Mouse (Mus musculus) ovary, adult 18-20 months (tissue): Measurements from ENCODE around the gene Gm266.
"Not testable (repeated sequence)": the region's sequence is repeated elsewhere in the genome, so short reads cannot be mapped to it uniquely, and the experiment has no call there.

Source experiments
- DNase-seq: peaks from one replicate; pipeline ENCODE4 v3.0.0; 2022; ENCODE audit warnings: low spot score, mixed read lengths

The Gm266 gene

DNA sequence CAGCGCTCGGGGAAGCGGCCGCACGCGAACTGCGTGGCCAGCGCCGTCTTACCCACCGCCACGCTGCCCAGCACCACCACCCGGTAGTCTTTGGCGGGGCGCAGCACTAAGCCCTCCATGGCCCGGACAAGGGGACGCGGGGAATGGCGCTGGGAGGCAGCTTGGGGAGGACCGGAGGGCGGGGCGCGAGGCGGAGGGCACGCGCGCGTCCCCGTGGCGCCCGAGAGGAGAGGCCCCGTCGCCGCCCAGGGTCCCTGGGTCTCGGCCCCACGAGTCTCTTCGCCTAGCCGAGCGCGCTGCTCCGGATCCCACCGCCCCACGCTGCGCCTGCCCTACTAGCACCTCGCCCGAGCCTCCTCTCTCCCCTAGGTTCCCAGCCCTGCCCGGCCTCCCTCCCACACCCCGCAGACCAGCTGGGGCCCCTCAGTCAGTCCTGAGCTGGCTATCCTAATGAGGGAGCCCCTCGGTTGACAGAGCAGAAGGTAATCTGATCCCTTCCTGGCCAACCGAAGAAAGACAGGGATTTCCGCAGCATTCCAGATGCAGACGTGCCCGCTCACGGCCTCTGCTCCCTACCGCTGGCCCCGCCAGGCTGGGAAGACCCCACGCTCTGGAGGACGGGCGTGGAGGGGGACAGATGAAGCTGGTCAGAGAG, at the start of gene Gm266:
TSS of gene Gm266 (minus strand) at position 172 of the 655 bp plus-strand sequence.
- DNase-seq: no peak

DNA sequence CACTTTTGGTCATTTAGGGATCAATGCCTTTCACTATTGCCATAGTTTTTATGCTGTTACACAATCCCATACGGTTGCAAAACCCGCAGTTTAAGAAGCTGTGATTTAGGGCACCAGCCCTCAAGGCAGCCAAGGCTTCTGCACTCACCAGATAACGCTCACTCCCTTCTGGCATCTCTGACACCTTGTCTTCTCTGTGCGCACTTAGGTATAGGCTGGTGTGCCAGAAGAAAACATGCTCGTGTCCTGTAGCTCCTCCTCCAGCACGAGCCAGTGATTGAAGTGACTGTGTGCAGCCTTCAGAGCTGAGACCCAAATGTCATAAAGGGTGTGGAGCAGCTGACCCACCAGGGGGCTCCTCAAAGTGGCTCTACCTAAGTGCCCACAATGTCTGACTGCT, 49.7 kb upstream of the Gm266 start:
- DNase-seq: no peak

- no peak for DNase-seq
Observed at GRCm38 (mm10) chr12:111533096-111533794, 47.6 kb upstream of the Gm266 start.

DNA sequence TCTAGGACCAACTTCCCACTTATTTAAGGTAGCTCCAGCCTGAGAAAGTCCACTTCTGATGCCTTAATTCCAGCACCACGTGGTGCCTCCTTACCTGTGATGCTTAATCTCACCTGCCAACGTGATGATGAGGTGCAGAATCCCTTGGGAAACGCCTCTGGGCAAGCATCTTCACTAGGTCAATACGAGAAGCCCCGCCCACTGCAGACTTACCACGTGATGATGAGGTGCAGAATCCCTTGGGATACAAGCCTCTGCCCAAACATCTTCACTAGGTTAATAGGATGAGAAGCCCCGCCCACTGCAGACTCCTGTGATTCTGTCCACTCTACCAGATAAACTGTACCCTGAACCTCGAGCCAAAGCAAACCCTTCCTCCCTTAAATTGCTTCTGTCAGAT, 43.6 kb upstream of the Gm266 start:
- no peak for DNase-seq

DNA sequence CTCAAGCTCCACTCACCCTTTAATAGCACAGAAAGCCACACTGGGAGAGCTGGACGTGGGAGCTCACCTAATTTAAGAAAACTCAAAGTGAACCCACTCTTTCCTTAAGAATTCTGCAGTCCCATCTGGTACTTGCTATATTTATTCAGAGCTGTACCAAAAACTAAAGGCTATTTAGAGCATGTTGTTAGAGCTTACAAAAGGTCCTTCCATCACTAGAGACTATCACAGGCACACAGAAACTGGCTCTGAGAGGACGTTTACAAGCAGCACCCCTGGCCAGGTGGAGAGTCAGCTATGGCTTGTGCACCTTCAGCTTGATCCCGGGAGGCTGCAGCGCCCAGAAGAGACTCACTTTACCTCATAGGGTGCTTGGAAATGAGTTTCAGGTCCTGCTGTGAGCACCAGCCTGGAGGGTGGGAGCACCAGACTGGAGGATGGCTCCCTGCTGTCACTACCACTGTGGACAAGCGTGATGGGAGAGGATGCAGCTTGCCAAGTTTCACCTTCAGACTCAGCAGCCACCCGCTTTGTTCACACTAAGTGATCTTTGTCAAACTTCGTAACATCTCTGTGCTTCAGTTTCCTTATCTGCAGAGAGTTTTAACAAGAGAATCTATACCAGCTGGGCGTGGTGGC, 42.1 kb upstream of the Gm266 start:
- DNase-seq: no peak

DNA sequence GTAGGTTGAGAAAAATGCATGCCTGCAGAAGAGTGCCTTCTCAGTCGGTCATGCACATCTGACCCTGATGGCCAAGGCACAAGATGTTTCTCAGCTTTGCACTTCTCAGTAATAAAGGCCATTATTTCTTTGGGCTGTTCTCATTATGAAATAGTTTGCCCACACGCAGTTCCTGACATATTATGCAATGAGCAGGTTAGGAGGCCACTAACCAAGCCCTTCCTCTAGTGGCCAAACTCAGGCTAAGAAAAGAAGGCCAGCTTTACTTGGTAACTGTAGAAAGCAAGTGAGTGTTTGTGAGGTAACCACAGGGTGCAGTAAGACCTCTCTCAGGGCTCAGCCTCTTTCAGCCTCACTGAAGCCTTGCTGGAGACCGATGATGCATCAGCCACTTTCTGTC, 39.3 kb upstream of the Gm266 start:
- no peak for DNase-seq

DNA sequence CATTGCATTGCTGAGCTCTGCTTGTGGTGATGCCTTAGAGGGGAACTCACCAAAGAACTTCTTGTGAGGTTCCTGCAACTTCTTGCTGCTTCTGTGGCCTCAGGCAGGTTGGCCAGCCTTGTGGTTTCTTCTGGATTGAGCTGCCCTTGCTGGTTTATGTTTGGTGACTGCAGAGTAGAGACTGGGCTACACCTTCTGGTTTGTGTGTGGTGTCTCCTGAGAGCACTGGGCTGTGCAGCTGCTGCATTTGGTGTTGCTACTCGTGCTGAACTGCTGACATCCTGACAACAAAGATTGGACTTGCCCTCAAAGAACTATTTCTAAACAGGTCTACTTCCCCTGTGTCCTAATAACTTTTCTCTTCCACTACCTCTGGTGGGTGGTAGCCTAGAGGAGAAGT, 38.8 kb upstream of the Gm266 start:
- no peak for DNase-seq

- DNase-seq: no peak
Observed at GRCm38 (mm10) chr12:111520994-111521393, 35.4 kb upstream of the Gm266 start.

- DNase-seq: no peak
Observed at GRCm38 (mm10) chr12:111519821-111520220, 34.2 kb upstream of the Gm266 start.

DNA sequence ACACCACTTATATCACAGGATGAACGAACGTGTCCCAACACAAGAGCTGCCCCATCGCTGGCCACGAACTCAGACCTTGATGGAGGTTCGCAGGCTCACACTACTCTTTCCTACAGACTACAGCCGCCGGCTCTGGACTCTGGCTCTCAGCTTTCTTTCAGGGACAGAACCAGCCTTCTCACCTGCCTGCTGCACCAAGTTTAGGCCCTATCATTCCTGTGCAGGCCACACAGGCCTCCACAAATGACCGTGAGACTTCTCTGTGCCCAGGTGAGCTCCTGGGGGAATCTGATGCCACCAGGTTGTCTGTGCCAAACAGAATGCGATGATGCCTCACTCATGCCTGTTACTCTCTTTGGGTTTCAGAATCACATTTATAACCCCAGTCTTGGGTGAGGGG, 32.8 kb upstream of the Gm266 start:
- DNase-seq: no peak

DNA sequence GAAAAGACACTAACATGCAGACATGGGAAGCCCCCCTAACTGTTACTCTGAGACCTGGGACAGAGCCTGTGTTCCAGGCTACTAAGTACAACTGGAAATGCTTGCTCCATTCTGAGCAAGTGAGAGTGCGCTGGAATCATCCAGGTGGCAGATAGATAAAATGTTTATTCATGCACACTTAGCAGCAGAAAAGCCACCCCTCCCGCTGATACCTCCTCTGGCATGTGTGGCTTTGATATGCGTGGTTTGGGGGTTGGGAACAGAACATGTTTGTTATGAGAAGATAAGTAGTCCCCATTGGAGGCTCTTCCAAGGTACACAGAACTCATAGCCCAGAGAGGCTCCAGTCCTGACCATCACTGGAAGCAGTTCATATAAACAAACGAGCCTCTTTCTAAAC, 32.3 kb upstream of the Gm266 start:
- no peak for DNase-seq

- DNase-seq: no peak
Observed at GRCm38 (mm10) chr12:111516826-111517225, 31.2 kb upstream of the Gm266 start.

DNA sequence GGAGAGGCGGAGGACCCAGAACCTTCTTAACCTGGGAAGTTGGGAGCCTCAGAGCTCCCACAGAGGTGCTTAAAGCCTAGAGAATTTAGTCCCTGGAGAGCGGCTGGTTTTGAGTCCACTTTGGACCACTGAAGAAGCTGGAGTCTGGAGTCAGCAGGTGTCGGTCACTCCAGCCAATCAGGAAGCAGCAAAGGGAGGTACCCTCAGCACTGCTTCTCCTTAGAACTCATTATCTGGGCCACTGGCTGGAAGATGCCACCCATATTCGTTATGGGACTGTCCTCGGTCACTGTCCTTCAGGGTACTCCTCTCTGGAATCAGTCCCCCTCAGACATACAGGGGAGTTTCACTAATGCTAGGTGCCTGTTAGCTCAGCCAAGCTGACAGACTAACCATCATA, 30.3 kb upstream of the Gm266 start:
- DNase-seq: no peak

GRCm38 (mm10) chr12:111514874-111515649, 29.4 kb upstream of the Gm266 start:
- no peak for DNase-seq

DNA sequence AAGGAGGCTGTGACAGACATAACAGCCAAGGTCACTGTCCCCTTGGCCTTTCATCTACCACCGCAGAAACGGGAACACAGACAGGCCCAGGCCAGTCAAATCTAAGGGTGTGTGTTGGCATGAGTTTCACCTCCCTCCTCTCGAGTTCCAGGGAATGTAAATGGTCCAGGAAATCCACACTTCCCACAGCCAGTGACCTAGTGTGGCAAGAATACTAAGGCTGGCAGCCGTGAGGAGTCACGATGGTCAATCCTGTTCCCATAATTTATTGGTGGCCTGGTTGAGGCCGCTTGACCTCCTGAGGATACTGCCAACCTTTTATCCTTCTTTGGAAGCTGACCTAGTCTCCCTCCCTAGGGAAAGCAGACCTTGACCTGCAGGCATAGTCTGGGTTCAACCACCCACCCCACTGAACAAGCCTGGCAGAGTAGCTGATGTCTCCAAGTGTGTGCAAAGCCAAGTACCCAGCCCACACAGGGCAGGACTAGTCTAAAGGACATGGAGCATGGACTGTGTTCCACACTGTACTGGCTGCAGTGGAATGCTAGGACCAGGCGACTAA, 28.7 kb upstream of the Gm266 start:
- DNase-seq: no peak

GRCm38 (mm10) chr12:111513673-111514072, 28.1 kb upstream of the Gm266 start:
- DNase-seq: peak; percentile 50

DNA sequence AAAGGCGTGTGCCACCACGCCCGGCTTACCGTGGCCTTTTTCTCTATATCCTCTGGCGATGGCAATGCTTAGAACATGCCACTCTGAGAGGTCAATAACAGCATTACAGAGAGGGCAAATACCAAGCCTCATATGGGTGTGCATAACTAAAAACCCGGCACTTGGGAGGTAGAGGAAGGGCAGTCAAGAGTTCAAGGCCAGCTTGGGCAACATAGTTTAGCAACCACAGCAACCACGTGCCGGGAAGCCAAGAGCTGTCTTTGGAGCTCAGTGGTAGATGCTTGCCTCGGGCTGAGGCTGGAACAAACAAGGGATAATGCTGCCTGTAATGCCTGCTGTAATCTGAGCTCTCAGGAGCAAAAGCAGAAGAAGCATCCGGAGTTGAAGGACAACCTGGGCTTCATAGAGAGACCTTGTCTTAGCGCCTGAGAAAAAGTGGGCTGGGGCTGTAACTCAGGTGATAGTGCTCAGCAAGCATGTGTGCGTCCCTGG, 27.0 kb upstream of the Gm266 start:
- DNase-seq: no peak

GRCm38 (mm10) chr12:111508438-111508837, 22.8 kb upstream of the Gm266 start:
- not testable (repeated sequence) for DNase-seq

GRCm38 (mm10) chr12:111507962-111508361, 22.3 kb upstream of the Gm266 start:
- no peak for DNase-seq

- DNase-seq: no peak
Observed at GRCm38 (mm10) chr12:111507001-111507400, 21.4 kb upstream of the Gm266 start.

- peak; percentile 79 for DNase-seq
Observed at GRCm38 (mm10) chr12:111504904-111505303, 19.3 kb upstream of the Gm266 start.

- DNase-seq: no peak
Observed at GRCm38 (mm10) chr12:111503571-111503970, 17.9 kb upstream of the Gm266 start.
